Mouse (Mus musculus): ENCODE results near the gene Selenom.
A peak's percentile ranks its signal among the peaks of the same experiment; 100 is the strongest.

Gene Selenom

GRCm38 (mm10) chr11:3529476-3530252, 15.2 kb downstream of the Selenom start:
- DNase-seq (ENCODE audit: low read depth, low spot score), result no peak

DNA sequence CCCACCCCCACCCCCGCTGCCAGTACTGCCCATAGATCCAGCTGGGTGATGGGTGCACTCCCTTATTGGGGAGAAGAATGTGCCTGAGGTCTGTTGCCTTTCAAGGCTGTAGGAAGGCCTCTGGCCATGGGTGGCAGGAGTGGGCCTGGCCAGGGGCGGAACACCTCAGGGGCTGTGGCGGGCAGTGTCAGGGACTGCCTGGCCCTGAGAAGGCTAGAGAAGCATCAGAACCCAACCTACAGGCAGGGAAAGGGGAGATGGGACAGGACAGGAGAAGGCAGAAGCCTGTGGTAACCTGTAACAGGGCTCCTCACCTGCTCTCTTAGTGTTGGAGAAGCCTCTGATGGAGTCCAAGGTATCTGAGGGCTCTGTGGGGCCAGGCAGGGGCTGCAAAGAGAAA, 16.2 kb downstream of the Selenom start:
- DNase-seq (ENCODE audit: low read depth, low spot score), result no peak

DNA sequence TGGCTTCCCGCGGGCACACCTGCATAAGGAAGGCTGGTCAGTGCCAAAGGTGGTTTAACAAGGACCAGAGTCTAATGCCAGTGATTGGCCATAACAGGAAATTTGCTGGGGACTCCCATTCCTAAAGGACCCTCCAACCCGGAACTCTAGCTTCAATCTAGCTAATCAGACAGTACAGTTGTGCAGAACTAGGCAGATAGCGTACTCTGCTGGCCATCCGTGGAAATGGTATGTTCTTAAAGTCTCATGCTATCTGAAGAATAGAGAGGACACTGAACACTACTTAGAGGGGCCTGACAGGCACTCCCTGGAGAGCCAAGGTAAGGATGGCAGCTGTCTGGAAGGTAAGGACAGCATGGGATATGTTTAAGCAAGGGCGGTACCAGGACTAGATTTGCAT, 17.1 kb downstream of the Selenom start:
- DNase-seq (ENCODE audit: low read depth, low spot score), result peak; percentile 76

GRCm38 (mm10) chr11:3532101-3532931, 17.8 kb downstream of the Selenom start:
- no peak for DNase-seq (ENCODE audit: low read depth, low spot score)

- DNase-seq (ENCODE audit: low read depth, low spot score), result peak; percentile 42
Measured at GRCm38 (mm10) chr11:3533406-3533932, 19.0 kb downstream of the Selenom start.

DNA sequence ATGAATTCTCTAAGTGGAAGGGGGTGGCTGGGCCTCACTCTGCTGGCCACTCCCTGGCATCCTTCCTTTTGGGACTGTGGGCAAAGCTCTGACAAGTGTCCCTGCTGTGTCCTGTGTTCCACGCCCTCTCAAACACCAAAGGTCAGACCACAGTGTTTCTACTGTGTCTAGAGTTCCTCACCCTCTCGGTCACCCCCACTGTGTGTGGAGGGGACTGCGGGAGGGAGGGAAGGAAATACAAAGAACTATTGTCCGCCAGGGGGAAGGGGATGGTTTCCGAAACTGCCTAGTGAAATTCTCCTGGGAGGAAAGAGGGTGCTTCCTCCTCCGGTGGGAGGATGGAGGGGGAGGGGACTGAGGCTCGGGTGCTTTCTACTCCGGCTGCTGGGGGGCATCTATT, 20.5 kb downstream of the Selenom start:
- peak; percentile 82 for DNase-seq (ENCODE audit: low read depth, low spot score)

GRCm38 (mm10) chr11:3535406-3535986, 21.0 kb downstream of the Selenom start:
- DNase-seq (ENCODE audit: low read depth, low spot score), result peak; percentile 93

DNA sequence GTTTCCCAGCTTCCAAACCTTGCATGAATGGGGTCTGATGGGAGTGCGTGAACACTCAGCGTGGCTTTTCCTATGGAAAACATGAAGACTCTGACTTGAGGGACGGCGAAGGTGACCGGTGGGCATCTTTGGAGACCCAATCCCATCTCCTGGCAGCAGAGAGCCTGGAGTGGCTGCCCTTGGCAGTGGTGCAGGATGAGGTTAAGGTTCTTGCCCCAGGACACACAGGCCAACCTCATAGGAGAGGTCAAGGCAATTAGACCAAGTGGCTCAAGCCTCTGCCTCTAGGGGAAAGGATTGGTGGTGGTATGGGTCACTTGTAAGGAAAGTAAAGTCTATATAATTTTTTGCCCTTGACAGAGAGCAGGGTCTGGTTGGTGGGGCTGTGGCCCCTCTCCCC, 21.6 kb downstream of the Selenom start:
- DNase-seq (ENCODE audit: low read depth, low spot score), result no peak

- no peak for DNase-seq (ENCODE audit: low read depth, low spot score)
Measured at GRCm38 (mm10) chr11:3536745-3537333, 22.4 kb downstream of the Selenom start.

DNA sequence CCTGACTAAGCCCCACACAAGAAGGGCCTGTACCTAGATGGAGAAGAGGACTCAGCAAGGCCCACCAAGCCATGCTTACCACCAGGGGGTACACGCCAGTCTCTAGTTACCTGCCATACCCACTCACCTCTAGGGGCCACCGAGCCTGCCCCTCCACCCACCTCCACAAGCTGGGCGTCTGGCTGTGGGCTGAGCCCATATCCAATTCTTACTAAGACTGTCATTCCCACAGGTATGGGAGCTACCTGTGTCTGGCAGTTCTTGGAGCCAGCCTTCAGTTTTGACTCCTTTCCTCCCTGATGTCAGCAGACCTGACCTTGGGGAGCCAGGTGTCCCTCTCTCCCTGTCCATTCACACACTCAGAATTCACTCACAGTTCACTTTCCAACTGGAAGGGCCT, 23.2 kb downstream of the Selenom start:
- no peak for DNase-seq (ENCODE audit: low read depth, low spot score)

DNA sequence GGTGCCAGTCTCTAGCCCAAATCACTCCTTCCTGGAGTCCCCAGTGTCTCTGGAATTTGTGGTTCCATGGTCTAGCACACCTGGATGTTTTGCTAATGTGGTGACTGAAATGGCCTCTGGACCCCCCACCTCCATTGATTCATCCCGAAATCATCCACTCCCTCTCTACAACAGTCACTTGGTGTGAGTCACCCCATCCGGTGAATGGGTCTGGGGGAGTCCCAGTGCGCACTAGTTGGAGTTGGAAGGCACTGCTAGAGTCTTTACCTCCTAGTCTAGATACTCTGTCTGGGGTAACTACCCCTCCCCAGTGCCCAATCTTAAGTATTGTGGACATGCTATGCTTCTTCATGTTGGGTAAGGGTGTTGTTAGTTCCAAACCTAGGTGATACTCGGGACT, 23.9 kb downstream of the Selenom start:
- no peak for DNase-seq (ENCODE audit: low read depth, low spot score)

- peak; percentile 96 for DNase-seq (ENCODE audit: low read depth, low spot score)
Measured at GRCm38 (mm10) chr11:3539111-3539825, 24.8 kb downstream of the Selenom start.

DNA sequence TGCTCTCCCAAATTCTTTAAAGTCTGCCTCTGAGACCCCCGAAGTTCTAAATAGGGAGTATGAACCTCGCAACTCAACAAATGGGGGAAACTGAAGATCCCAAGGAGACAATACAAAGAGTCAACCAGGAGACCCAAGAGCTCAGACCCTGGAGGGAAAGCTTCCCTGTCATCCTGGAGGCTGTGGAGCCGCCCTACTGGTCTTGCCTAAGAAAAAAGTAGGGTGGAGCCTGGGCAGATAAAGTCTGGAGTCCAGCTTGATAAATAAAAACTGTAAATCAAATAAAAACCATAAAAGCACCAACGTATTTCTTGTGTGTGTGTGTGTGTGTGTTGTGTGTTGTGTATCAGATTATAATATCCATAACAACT, 25.3 kb downstream of the Selenom start:
- DNase-seq (ENCODE audit: low read depth, low spot score), result no peak

GRCm38 (mm10) chr11:3540451-3541085, 26.1 kb downstream of the Selenom start, which contains the start of gene Smtn:
TSS of gene Smtn (minus strand) at chr11:3540612.
- DNase-seq (ENCODE audit: low read depth, low spot score), result no peak

DNA sequence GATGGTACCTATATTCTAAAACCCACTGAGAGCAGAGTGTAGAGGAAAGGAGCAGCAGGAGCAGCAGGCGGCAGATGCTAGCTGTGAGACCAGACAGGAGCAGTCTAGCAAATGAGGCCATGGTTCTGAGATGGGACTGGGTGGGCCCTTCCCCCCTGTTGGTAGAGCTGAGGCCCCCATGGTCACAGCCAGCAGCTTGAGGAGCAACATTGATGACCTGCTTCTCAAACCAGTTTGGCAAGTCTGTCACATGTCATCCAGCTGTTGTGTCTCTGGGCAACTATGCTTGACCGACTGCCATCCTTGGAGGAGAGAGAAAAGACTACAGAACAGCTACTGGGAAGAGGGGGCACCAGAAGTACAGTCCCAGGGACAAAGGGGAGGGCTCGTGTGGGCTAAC, 27.4 kb downstream of the Selenom start:
- DNase-seq (ENCODE audit: low read depth, low spot score), result no peak

DNA sequence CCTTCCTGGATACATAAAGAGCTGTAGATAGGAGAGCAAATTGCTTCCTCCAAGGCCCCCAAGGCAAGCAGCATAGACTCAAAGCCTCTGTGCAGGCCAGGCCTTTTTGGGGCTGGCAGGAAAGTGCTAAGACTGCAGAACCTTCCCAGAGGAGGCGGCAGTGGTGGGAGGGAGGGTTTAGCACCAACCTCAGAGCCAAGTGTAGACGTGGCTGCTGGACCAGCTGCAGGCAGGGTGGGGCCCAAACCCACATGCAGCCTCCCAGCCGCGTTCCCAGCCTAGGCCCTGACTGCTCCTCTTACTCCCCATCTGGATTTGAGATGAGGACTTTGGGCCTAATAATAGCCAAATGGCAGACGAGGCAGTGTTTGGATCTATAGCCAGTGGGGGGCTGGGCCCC, 28.5 kb downstream of the Selenom start:
- DNase-seq (ENCODE audit: low read depth, low spot score), result peak; percentile 75

- DNase-seq (ENCODE audit: low read depth, low spot score), result no peak
Measured at GRCm38 (mm10) chr11:3544409-3544808, 29.9 kb downstream of the Selenom start.

GRCm38 (mm10) chr11:3545531-3546241, 31.2 kb downstream of the Selenom start:
- no peak for DNase-seq (ENCODE audit: low read depth, low spot score)

- no peak for DNase-seq (ENCODE audit: low read depth, low spot score)
Measured at GRCm38 (mm10) chr11:3546242-3546562, 31.7 kb downstream of the Selenom start.

DNA sequence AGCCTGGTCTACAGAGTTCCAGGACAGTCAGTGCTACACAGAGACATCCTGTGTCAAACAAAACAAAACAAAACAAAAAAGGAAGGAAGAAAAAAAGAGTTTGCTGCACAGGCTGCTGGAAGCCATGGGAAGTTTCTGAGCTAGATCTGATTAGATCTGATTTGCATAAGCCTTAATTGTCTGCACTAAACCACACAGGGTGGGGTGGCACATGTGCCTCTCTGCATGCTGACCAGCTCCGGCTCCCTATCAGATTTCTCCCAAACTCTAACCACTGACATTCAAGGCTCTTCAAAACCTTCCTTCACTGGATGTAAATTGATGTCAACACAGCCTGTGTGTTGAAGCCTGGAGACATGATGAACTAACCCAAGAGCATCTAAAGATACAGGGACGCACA, 32.6 kb downstream of the Selenom start:
- no peak for DNase-seq (ENCODE audit: low read depth, low spot score)

Measured in brain, adult 2 months (tissue).